In genomic region chr4:149830551-149831192, GRCm38 (mm10) we compare ENCODE assay signal across 12 mouse cellular contexts. TPM values are rescaled to one million over a fixed set of nuclear protein-coding genes. Genes with fewer than 3 reads are reported as not detected.
DNase-seq lines count a peak whose midpoint lies in the region; ATAC-seq and TF ChIP-seq lines count a peak whose summit lies in the region.
"Had no signal": no experiment of that assay in that cellular context is flagged by ENCODE, and none has a peak within 500 bp of the region (broad histone marks: within the 10 kb centered on the region; RNA-seq: fewer than 3 reads in every experiment).

No protein-coding gene starts in this region.

- TF ChIP-seq CTCF in gastrocnemius, adult 2 months (IDR thresholded peaks at IDR 0.05), result no peak

- no peaks in the 10 kb centered on the region for H3K9me3 ChIP-seq in embryonic facial prominence, embryonic 12.5 days
- H3K9me3 ChIP-seq in lung, embryonic 15.5 days, result no peaks in the 10 kb centered on the region
- H3K9me3 ChIP-seq: liver, embryonic 15.5 days had no signal

- H3K4me3 ChIP-seq in embryonic facial prominence, embryonic 12.5 days, result no peak overlapping the region
- H3K4me3 ChIP-seq in gastrocnemius, adult 2 months, result peak overlapping the region; percentile 15; the same call in 1 of the 2 replicates
- H3K4me3 ChIP-seq in lung, embryonic 15.5 days, result no peak overlapping the region
- H3K4me3 ChIP-seq: liver, embryonic 15.5 days; midbrain, embryonic 13.5 days had no signal

- WGBS in embryonic facial prominence, embryonic 12.5 days, result 66% methylated on average over 20 of the region's 20 CpGs
- 38% methylated on average over 20 of the region's 20 CpGs for WGBS in lung, embryonic 15.5 days

- peak; percentile 84 for DNase-seq in gastrocnemius, adult 2 months
- DNase-seq in heart, postnatal 14 days, result peak; percentile 76 to 83
- no peak for DNase-seq in kidney, adult 9 months
- no peak for DNase-seq in c-Kit-positive CD71-positive TER-119-positive erythroid progenitor cells, embryonic 14.5 days (ENCODE audit: low spot score)
- no peak for DNase-seq in left cerebral cortex, postnatal 36 days (ENCODE audit: low spot score in 2 of 2)
- DNase-seq: adrenal gland, postnatal 10 days; kidney, postnatal 14 days had no signal

- no peaks in the 10 kb centered on the region for H3K36me3 ChIP-seq in embryonic facial prominence, embryonic 12.5 days
- no peaks in the 10 kb centered on the region for H3K36me3 ChIP-seq in lung, embryonic 15.5 days
- H3K36me3 ChIP-seq: liver, embryonic 15.5 days; midbrain, embryonic 13.5 days had no signal

- H3K4me1 ChIP-seq in embryonic facial prominence, embryonic 12.5 days, result peaks cover 14% of the 10 kb centered on the region; the same call in 1 of the 2 replicates
- H3K4me1 ChIP-seq in lung, embryonic 15.5 days, result peaks cover 12% of the 10 kb centered on the region
- H3K4me1 ChIP-seq: liver, embryonic 15.5 days; midbrain, embryonic 13.5 days had no signal

- no peak overlapping the region for H3K9ac ChIP-seq in embryonic facial prominence, embryonic 12.5 days
- no peak overlapping the region for H3K9ac ChIP-seq in lung, embryonic 15.5 days
- H3K9ac ChIP-seq: liver, embryonic 15.5 days; midbrain, embryonic 13.5 days had no signal

- intact Hi-C loops in gastrocnemius, adult 2 months (cut with DNase I), result no loop called here
- intact Hi-C loops in heart, postnatal 14 days (cut with DNase I), result no loop called here
- intact Hi-C loops in left cerebral cortex, postnatal 36 days (cut with DNase I), result no loop called here

- 0 out of 2 replicates have a peak, but pooled peaks have one; percentile 28 for ATAC-seq in embryonic facial prominence, embryonic 12.5 days (ENCODE audit: insufficient number of reproducible peaks, insufficient read depth, low FRiP score, low TSS enrichment)
- ATAC-seq in lung, embryonic 15.5 days (ENCODE audit: borderline replicate concordance, extremely low read depth, low FRiP score, low TSS enrichment), result peak; percentile 62; the same call in 1 of the 2 replicates
- ATAC-seq: forebrain, embryonic 16.5 days; midbrain, embryonic 13.5 days had no signal

- no peak overlapping the region for H3K4me2 ChIP-seq in embryonic facial prominence, embryonic 12.5 days (replicated peaks)
- no peak overlapping the region for H3K4me2 ChIP-seq in lung, embryonic 15.5 days
- H3K4me2 ChIP-seq: liver, embryonic 15.5 days; midbrain, embryonic 13.5 days had no signal

- H3K27me3 ChIP-seq in embryonic facial prominence, embryonic 12.5 days, result no peaks in the 10 kb centered on the region
- H3K27me3 ChIP-seq in lung, embryonic 15.5 days, result no peaks in the 10 kb centered on the region
- H3K27me3 ChIP-seq: midbrain, embryonic 13.5 days had no signal

- peak overlapping the region; percentile 60; the same call in 1 of the 2 replicates for H3K27ac ChIP-seq in embryonic facial prominence, embryonic 12.5 days
- peak overlapping the region; percentile 62 for H3K27ac ChIP-seq in gastrocnemius, adult 2 months
- peak overlapping the region; percentile 47; the same call in 1 of the 2 replicates for H3K27ac ChIP-seq in lung, embryonic 15.5 days
- H3K27ac ChIP-seq: liver, embryonic 15.5 days; midbrain, embryonic 13.5 days had no signal

RNA-seq across cellular contexts. Expression of gene Slc25a33, which starts 56.6 kb away (rescaled TPM):
- 15.7 and 16.6 TPM in 2 replicates for polyA plus RNA-seq in embryonic facial prominence, embryonic 12.5 days (2016; fragmentation: Nextera tagmentation; extraction: Ambion mirVana)
- total RNA-seq in gastrocnemius, adult 2 months (2021), result 10 to 100 TPM; 11.3 to 11.7 TPM
- 10 to 100 TPM; 16.2 to 24.2 TPM for total RNA-seq in heart, postnatal 14 days (2021)
- polyA plus RNA-seq in lung, embryonic 15.5 days (2015; fragmentation: Nextera tagmentation; extraction: Ambion mirVana), result 8.5 and 8.7 TPM in 2 replicates
- 10 to 100 TPM; 31.9 to 34.6 TPM for total RNA-seq in left cerebral cortex, postnatal 36 days (2021)

Comparison
In these comparisons a context has a peak if more than half of its experiments do, and no peak if none do; other contexts are left out.
1. DNase-seq: peak in gastrocnemius, adult 2 months (single experiment) and heart, postnatal 14 days (2 of 2); none in kidney, adult 9 months (single experiment), c-Kit-positive CD71-positive TER-119-positive erythroid progenitor cells, embryonic 14.5 days (single experiment) and left cerebral cortex, postnatal 36 days (0 of 2).
2. Peak in every context shown above with its lines, with median percentiles within 50 percentile points of each other: H3K27ac ChIP-seq.